Mouse (Mus musculus) gastrocnemius, postnatal 4 days (tissue): ENCODE results near the gene Sdhaf2. TPM values are rescaled to one million over a fixed set of nuclear protein-coding genes. Genes with fewer than 3 reads are reported as not detected.

Experiments used
- total RNA-seq, 2 experiments: library from RNA; stranded (reverse); gene quantifications; 2 replicates each; pipeline ENCODE4 v1.2.3; 2021

Gene Sdhaf2
- total RNA-seq, 2 experiments from 2014 or later: 41.1 to 41.7 TPM

Other genes starting within 250 kb of the Sdhaf2 start
- gene Dagla, start 221.3 kb downstream of the Sdhaf2 start, total RNA-seq: 10 to 100 TPM in 1 of 2 experiments, 1 to 10 TPM in 1; 9.3 to 10.4 TPM
- 1 to 10 TPM; 6.2 to 6.9 TPM for gene Syt7, start 137.1 kb downstream of the Sdhaf2 start, total RNA-seq
- 1 to 10 TPM in 1 of 2 experiments, under 1 TPM in 1; 0.49 to 1.2 TPM for gene Lrrc10b, start 68.7 kb downstream of the Sdhaf2 start, total RNA-seq
- 1 to 10 TPM in 1 of 2 experiments, under 1 TPM in 1; 0.44 to 2.0 TPM for gene Ppp1r32, start 43.2 kb downstream of the Sdhaf2 start, total RNA-seq
- gene Cpsf7, start 876 bp downstream of the Sdhaf2 start, total RNA-seq: 10 to 100 TPM; 40.5 to 53.0 TPM
- gene Tmem216, start 30.1 kb upstream of the Sdhaf2 start, total RNA-seq: 1 to 10 TPM; 4.4 to 5.2 TPM
- gene Cyb561a3, start 51.0 kb upstream of the Sdhaf2 start, total RNA-seq: 1 to 10 TPM; 6.5 to 8.3 TPM
- gene Tmem138, start 51.2 kb upstream of the Sdhaf2 start, total RNA-seq: 1 to 10 TPM; 5.2 TPM
- gene Ddb1, start 79.2 kb upstream of the Sdhaf2 start, total RNA-seq: 100 to 1,000 TPM; 338 to 352 TPM
- 10 to 100 TPM; 13.3 to 14.0 TPM for gene Tkfc, start 79.5 kb upstream of the Sdhaf2 start, total RNA-seq
- gene Vwce, start 108.1 kb upstream of the Sdhaf2 start, total RNA-seq: under 1 TPM; 0.41 to 0.66 TPM
- gene Pga5, start 151.9 kb upstream of the Sdhaf2 start, total RNA-seq: not detected
- gene Vps37c, start 162.6 kb upstream of the Sdhaf2 start, total RNA-seq: 10 to 100 TPM; 24.8 to 25.0 TPM
- under 1 TPM; 0.26 to 0.29 TPM for gene Cd5, start 212.9 kb upstream of the Sdhaf2 start, total RNA-seq